Mouse (Mus musculus): ENCODE measurements around the gene Dnttip1.

DNA sequence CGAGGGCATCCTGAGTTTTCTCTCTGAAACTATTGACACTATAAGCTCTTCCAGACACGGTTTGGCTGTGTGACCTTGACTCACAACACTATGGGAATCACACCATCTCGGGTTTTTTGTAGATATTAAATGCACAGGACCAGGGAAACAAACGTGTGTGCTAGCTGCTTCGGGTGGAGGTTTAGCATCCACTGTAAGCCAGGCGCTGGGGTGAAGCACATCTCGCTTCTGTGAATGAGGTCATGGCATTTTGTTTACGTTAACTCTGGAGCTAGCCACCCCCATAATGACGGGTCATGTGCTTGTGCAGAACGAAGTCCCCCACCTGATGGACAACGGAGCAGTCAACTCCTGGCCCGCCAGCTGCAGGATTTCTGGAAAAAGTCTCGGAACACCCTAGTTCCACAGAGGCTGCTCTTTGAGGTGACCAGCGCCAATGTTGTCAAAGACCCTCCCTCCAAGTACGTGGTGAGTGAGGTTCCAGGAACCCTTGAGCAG, 40.7 kb downstream of the Dnttip1 start:
- TF ChIP-seq POLR2A (IDR thresholded peaks at IDR 0.05; ENCODE audit: control insufficient read depth, low read depth, low read length) = no peak
- no peak for TF ChIP-seq CTCF (IDR thresholded peaks at IDR 0.05; ENCODE audit: control insufficient read depth, insufficient read depth, insufficient replicate concordance, low read depth, low read length)
